Comparison of ENCODE assay signal across 18 mouse cellular contexts in genomic region chr4:126187096-126187495, GRCm38 (mm10). TPM values are rescaled to one million over a fixed set of nuclear protein-coding genes. Genes with fewer than 3 reads are reported as not detected.
"Had no signal": no experiment of that assay in that cellular context is flagged by ENCODE, and none has a peak within 500 bp of the region (broad histone marks: within the 10 kb centered on the region; RNA-seq: fewer than 3 reads in every experiment).

No protein-coding gene starts in this region.

- DNase-seq: liver, postnatal 0 days; lung, adult 2 months; lung, postnatal 10 days; lung, postnatal 36 days; right cerebral cortex, postnatal 14 days; thymus, adult 2 months; thymus, postnatal 25 days; thymus, postnatal 4 days had no signal

- H3K9me3 ChIP-seq: lung, embryonic 15.5 days; megakaryocyte, embryonic 14.5 days; midbrain, embryonic 13.5 days; midbrain, embryonic 15.5 days; neural tube, embryonic 12.5 days; stomach, embryonic 15.5 days had no signal

- H3K27me3 ChIP-seq: lung, embryonic 15.5 days; megakaryocyte, embryonic 14.5 days; midbrain, embryonic 13.5 days; midbrain, embryonic 15.5 days; neural tube, embryonic 12.5 days; stomach, embryonic 15.5 days had no signal

- ATAC-seq: liver, postnatal 0 days; midbrain, embryonic 13.5 days; midbrain, embryonic 15.5 days had no signal

- H3K9ac ChIP-seq: liver, postnatal 0 days; lung, embryonic 15.5 days; midbrain, embryonic 13.5 days; midbrain, embryonic 15.5 days; neural tube, embryonic 12.5 days; stomach, embryonic 15.5 days had no signal

- H3K4me2 ChIP-seq: lung, embryonic 15.5 days; midbrain, embryonic 11.5 days; midbrain, embryonic 13.5 days; midbrain, embryonic 15.5 days; neural tube, embryonic 12.5 days; stomach, embryonic 15.5 days had no signal

- H3K4me1 ChIP-seq: midbrain, embryonic 15.5 days; neural tube, embryonic 12.5 days; stomach, embryonic 15.5 days had no signal

- H3K4me3 ChIP-seq: lung, embryonic 15.5 days; megakaryocyte, embryonic 14.5 days; midbrain, embryonic 13.5 days; midbrain, embryonic 15.5 days; neural tube, embryonic 12.5 days; stomach, embryonic 15.5 days had no signal

- H3K27ac ChIP-seq: lung, embryonic 15.5 days; macrophage; midbrain, embryonic 13.5 days; midbrain, embryonic 15.5 days; neural tube, embryonic 12.5 days; stomach, embryonic 15.5 days; stomach, postnatal 0 days had no signal

RNA-seq across cellular contexts. Expression of gene Sh3d21, which starts 23.8 kb away (rescaled TPM):
- total RNA-seq: monocyte, adult 5-6 weeks had no signal
